Mouse (Mus musculus) embryo, embryonic 10.5 days (tissue): ENCODE results near the gene Dcun1d4.
"Not testable (repeated sequence)": the region's sequence is repeated elsewhere in the genome, so short reads cannot be mapped to it uniquely, and the experiment has no call there.

Source experiments
- DNase-seq: peaks from one replicate; pipeline ENCODE4 v3.0.0-alpha.2; 2015; ENCODE audit warnings: low spot score

Dcun1d4 gene

DNA sequence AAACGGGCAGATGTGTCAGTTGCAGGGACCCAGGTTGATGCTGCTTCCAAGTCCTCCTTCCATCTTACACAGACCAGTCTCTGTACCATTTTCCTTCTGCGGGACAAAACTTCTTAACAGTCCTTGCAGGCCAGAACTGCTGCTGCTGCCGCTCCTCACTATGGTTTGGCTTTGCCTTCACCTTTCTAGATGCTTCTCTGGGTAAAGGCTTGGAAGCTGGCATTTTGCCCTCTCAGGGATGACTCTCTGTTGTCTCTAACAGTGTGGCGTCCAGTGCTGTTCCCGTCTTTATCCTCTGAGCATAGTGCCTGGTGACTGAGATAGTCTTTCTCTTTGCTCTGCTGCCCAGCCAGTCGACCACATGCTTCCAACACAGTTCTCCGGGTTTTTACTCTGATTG lies 66.5 kb downstream of the Dcun1d4 start:
- no peak for DNase-seq

DNA sequence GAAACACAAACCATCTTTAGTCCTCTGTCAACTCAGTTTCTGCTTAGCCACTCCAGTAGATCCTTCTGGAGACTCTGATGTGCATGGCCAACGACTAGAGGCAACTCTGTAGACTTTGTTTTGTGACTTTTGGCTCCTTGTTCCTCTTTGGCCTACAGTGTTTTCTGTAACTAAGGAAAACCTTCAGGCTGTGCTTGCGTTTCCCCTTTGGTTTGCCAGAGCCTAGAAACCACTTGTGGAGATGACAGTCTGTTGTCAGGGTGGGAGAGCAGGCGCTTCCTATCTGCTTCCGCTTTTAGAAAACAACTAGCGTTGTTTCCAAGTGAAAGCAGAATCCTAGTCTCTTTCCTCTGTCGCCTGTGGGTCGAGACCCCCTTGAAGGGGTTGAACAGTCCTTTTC lies 67.4 kb downstream of the Dcun1d4 start:
- no peak for DNase-seq

DNA sequence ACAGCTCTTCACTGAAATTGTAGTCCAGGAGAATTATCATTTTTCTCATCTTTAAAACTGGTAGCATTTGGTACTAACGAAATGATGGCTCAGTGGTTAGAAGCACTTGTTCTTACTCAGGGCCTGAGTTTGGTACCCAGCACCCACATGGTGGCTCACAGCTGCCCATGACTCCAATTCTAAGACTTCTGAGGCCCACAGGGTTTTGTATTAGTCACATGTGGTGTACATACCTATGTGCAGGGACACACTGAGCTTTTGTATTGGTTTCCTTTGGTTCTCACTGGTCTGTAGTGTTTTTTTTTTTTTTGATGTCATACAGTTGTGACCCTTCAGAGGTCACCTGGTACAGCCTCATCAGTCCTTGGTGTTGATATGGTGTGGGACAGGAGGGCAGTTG lies 68.0 kb downstream of the Dcun1d4 start:
- no peak for DNase-seq

GRCm38 (mm10) chr5:73551836-73552235 lies 71.0 kb downstream of the Dcun1d4 start:
- DNase-seq: no peak

DNA sequence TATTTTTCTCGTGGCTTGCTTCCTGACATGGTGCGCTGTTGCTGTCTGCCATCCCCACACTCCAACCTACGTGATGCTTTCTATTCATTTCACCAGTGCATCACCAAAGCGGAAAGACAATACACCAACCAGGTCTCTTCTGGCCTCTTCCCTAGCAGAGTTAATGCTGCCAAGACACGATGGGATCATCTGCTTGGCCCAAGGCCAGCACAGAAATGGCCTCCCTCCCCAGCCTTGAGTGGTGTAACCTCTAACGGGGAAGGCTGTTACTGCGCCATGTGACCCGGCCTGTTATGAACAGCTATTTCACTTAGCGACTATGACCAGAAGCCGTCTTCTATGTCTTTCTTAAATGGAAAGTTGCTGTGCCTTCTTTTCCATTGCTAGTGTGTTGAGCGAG lies 73.1 kb downstream of the Dcun1d4 start:
- no peak for DNase-seq

- DNase-seq: no peak
These were observed 74.5 kb downstream of the Dcun1d4 start for GRCm38 (mm10) chr5:73555096-73555852.

DNA sequence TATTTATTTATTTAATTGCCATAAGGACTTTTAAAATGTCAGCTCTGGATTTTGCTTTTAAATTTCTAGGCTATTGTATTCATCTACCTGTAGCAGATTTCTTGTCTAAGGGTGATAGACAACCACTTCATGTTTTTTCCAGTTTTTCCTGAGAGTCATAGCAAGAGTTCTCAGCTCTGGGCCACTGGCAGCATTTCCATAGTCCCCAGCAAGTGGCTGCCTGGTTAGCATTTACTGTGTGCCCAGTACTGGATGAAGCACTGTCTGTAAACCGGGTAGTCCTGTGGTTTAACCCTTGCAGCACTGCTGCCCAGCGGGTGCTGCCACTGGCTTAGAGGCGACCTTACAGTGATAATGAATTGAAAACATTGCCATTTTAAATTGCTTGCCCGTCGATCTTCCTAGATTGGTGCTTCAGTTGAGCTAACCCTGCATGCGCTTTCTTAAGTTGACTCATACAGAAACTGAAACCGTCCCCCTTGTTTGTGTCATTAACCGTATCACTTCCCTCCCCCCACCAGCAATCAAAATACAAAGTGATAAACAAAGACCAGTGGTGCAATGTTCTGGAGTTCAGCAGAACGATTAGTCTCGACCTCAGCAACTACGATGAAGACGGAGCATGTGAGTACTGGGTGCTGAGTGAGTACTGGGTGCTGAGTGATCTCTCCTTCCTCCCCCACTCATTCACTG lies 76.1 kb downstream of the Dcun1d4 start:
- DNase-seq: no peak

- no peak for DNase-seq
These were observed 78.0 kb downstream of the Dcun1d4 start for GRCm38 (mm10) chr5:73558756-73559155.

- no peak for DNase-seq
These were observed 83.2 kb downstream of the Dcun1d4 start for GRCm38 (mm10) chr5:73564038-73564437.

- DNase-seq: no peak
These were observed 85.3 kb downstream of the Dcun1d4 start for GRCm38 (mm10) chr5:73566119-73566518.

GRCm38 (mm10) chr5:73566892-73567291 lies 86.1 kb downstream of the Dcun1d4 start:
- DNase-seq: no peak

GRCm38 (mm10) chr5:73569181-73569580 lies 88.4 kb downstream of the Dcun1d4 start:
- DNase-seq: no peak

DNA sequence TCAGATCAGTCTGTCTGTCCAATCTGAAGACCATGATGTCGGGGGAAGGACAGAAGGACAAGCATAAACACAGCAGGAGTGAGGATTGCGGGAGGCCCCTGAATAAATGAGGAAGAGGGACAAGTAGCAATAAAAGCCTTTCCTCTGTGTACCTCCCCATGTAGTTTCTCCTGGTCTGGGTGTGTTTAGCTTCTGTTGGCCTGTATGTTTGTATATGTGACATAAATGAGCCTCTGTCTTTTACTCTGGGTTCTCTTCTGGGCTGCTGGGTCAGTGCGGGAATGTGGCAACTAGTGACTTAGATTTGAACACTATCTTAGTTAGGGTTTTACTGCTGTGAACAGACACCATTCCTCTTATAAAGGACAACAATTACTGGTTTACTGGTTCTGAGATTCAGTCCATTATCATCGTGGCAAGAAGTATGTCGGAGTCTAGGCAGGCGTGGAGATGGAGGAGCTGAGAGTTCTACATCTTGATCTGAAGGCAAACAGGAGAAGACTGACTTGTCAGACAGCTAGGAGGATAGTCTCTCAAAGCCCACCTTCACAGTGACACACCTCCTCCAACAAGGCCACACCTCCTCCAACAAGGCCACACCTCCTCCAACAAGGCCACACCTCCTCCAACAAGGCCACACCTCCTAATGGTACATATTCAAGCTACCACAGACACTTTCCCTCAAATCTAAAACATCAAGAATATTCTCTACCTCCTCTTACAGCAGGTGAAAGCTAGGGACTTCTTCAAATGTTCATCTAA lies 90.8 kb downstream of the Dcun1d4 start:
- no peak for DNase-seq

GRCm38 (mm10) chr5:73572846-73573245 lies 92.0 kb downstream of the Dcun1d4 start:
- DNase-seq: no peak

- DNase-seq: no peak
These were observed 93.0 kb downstream of the Dcun1d4 start for GRCm38 (mm10) chr5:73573789-73574188.

DNA sequence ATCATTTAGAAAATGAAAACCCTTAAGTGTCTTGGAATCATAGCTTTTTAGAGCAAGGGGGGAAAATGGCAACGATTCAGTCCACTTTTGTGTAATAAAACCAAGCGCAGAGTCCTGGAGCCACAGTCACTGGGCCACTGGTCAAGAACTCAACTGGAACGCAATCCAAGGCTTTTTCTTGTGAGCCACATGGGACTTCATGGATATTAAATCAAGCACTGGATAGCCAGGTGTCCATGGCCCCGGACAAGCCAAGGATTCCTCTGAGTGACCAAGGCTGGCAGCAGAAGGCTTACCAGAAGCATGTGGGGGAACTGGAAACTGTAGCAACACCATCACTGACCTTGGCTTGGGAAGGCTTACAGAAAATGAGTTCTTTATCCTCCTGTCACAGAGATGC lies 93.8 kb downstream of the Dcun1d4 start:
- DNase-seq: no peak

- no peak for DNase-seq
These were observed 95.9 kb downstream of the Dcun1d4 start for GRCm38 (mm10) chr5:73576708-73577107.

DNA sequence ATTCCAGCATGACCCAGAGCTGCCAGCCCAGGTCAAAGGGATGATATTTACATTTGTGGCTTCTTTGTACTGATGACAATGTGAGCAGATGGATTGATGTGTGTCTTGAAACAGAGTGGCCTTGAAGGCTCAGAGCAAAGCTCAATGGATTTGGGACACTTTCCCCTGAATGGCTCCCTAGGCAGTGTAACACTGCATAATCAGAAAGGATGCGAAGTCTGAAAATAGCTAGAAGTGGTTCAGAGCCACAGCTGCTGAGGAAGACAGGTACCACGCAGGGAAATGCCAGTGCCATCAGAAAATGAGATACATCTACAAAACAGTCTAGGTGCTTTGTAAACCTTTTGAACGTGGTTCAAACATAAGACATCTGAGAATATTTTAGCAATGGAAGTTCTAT lies 97.3 kb downstream of the Dcun1d4 start:
- DNase-seq: no peak

- DNase-seq: not testable (repeated sequence)
These were observed 103.2 kb downstream of the Dcun1d4 start for GRCm38 (mm10) chr5:73584011-73584410.

DNA sequence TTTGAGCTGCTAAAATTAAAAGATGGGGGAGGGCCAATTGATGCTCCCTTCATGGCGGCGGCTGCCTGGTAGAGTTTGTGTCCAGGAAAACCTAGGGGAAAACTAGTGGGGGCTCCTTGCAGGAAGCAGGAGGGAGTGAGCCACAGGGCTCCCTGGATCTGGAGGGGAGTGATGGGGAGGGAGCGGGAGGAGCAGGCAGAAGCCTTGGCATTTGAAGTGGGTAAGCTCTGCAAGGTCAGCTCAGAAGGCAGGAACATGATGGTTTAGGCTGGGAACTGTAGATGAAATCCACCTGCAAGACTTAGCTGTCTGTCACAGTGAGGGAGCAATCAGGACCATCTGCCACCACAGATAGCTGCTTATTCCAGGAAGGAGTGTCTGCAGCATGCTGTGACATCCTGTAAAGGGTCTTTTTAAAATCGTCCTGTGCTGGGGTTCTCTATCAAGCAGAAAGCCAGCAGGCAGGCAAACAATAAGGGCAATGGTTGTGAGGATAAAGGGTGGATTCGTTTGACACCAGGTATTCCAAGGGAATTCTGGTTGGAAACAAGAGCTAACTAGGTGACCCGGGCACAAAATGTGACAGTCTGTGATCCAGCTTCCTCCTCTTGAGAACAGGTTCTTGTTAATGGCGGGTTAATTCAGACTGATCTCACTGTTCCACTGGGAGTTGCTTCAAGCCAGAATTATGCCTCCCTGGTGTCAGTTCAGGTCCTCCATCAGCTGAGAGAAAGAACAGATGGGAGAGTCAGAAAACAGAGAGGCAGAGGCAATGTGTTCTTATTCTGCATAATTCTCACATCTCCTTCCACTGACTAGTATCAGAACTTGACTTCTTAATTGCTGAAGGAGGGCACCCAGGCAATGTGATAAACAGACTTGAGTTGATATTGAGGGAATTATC lies 104.7 kb downstream of the Dcun1d4 start:
- DNase-seq: no peak

GRCm38 (mm10) chr5:73586597-73586996 lies 105.8 kb downstream of the Dcun1d4 start:
- no peak for DNase-seq

DNA sequence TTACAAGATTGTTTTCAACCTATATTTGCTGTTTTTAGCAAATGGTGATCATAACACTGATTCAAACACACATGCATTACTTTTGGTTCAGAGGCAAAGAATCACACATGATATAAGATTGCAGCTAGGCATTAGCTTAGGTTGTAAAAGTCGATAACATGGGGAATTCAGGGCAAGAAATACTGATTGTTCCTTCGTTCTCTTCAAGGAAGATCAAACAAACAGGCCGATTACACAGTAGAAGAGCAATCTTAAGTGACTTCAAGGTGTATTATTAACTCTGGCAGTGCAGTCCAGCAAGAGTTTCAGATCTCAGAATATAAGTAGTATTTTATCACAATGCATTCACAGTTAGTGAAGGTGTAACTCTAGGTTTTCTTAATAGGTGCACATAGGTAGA lies 106.3 kb downstream of the Dcun1d4 start:
- DNase-seq: no peak
